In the genomic region with DNA sequence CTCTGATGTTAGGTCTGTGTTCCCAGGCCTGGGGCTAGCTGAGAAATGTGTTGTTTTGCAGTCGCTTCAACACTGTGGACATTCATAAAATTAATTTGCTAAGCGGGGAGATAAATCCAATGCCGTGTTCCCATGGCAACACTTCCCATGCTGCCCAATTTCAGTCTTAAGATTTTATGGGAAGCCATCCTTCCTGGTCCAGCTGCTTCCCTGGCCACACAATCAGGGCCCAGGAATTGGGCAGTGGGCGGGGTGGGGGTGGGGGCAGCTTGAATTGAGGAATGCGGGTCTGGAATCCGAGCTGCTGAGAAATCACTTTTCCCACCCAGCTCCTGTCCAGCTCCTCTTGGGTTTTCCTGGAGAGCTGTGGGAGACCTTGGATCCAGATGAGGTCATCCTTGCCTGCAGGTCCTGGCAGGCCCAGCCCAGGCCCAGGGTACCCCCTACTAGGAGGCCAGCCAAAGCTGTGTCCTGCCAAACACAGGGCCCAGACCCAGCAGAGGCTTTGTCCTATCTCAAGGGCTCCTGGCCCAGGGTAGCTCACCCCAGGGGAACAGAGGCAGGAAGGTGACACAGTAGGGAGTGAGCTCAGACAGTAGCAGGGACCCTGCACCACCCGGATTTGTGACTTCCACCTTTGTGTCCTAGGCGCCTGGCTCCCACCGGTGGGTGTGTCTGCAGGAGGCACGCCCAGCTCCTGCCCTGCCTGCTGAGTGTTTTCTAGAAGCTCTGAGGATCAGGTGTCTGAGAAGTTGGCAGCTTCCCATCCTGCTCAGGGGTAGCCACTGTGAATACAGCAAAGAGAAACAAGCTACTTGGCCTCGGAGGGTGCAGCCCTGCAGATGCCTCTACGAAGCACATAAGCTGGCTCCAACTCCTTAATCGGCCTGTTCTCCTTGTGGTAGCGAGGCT, we compare ENCODE assay signal across 8 mouse cellular contexts. TPM values are rescaled to one million over a fixed set of nuclear protein-coding genes. Genes with fewer than 3 reads are reported as not detected.
DNase-seq lines count a peak whose midpoint lies in the region; ATAC-seq and TF ChIP-seq lines count a peak whose summit lies in the region.

No protein-coding gene starts in this region.

- H3K9ac ChIP-seq in hindbrain, embryonic 12.5 days: no peak overlapping the region
- H3K9ac ChIP-seq in limb, embryonic 13.5 days: no peak overlapping the region

- no peak for TF ChIP-seq CTCF in E14TG2a.4 (conservative IDR thresholded peaks at IDR 0.05; ENCODE audit: low read length)

- peak overlapping the region; percentile 27 for H3K4me3 ChIP-seq in E14TG2a.4 (replicated peaks; ENCODE audit: low read length)
- H3K4me3 ChIP-seq in forebrain, embryonic 10.5 days: no peak overlapping the region
- no peak overlapping the region for H3K4me3 ChIP-seq in hindbrain, embryonic 12.5 days
- no peak overlapping the region for H3K4me3 ChIP-seq in limb, embryonic 13.5 days

- ATAC-seq in hindbrain, embryonic 12.5 days (ENCODE audit: low FRiP score): no peak
- peak; percentile 62 for ATAC-seq in limb, embryonic 13.5 days (ENCODE audit: low FRiP score, low read depth)

- no peaks in the 10 kb centered on the region for H3K27me3 ChIP-seq in E14TG2a.4 (ENCODE audit: insufficient read depth, low read length)
- H3K27me3 ChIP-seq in forebrain, embryonic 10.5 days (ENCODE audit: poor library complexity, severe bottlenecking): no peaks in the 10 kb centered on the region
- no peaks in the 10 kb centered on the region for H3K27me3 ChIP-seq in hindbrain, embryonic 12.5 days
- no peaks in the 10 kb centered on the region for H3K27me3 ChIP-seq in limb, embryonic 13.5 days

- peaks cover 39% of the 10 kb centered on the region for H3K4me1 ChIP-seq in E14TG2a.4 (replicated peaks; ENCODE audit: low read depth, low read length)
- peaks cover 29% of the 10 kb centered on the region for H3K4me1 ChIP-seq in forebrain, embryonic 10.5 days
- H3K4me1 ChIP-seq in hindbrain, embryonic 12.5 days: peaks cover 22% of the 10 kb centered on the region
- H3K4me1 ChIP-seq in limb, embryonic 13.5 days: peaks cover 42% of the 10 kb centered on the region

- 39% methylated on average over 14 of the region's 14 CpGs for WGBS in forebrain, embryonic 10.5 days
- 43% methylated on average over 14 of the region's 14 CpGs for WGBS in hindbrain, embryonic 12.5 days
- 24% methylated on average over 14 of the region's 14 CpGs for WGBS in limb, embryonic 13.5 days

- DNase-seq in adrenal gland, postnatal 10 days: peak; percentile 68
- no peak for DNase-seq in forebrain, embryonic 10.5 days (ENCODE audit: extremely low spot score, low spot score)
- DNase-seq in ovary, postnatal 36 days (ENCODE audit: low spot score): peak; percentile 28
- DNase-seq in right cerebral cortex, postnatal 14 days: no peak
- DNase-seq in liver: no peak

- H3K9me3 ChIP-seq in E14TG2a.4 (ENCODE audit: low read length): no peaks in the 10 kb centered on the region
- no peaks in the 10 kb centered on the region for H3K9me3 ChIP-seq in forebrain, embryonic 10.5 days
- H3K9me3 ChIP-seq in hindbrain, embryonic 12.5 days (replicated peaks): no peaks in the 10 kb centered on the region
- H3K9me3 ChIP-seq in limb, embryonic 13.5 days: no peaks in the 10 kb centered on the region

- no peak overlapping the region for H3K4me2 ChIP-seq in hindbrain, embryonic 12.5 days (replicated peaks)
- 0 out of 2 replicates have a peak overlapping the region, but pooled peaks have one; percentile 1 for H3K4me2 ChIP-seq in limb, embryonic 13.5 days (replicated peaks)

- H3K36me3 ChIP-seq in E14TG2a.4 (ENCODE audit: insufficient read depth, low read length): no peaks in the 10 kb centered on the region
- no peaks in the 10 kb centered on the region for H3K36me3 ChIP-seq in forebrain, embryonic 10.5 days (replicated peaks)
- H3K36me3 ChIP-seq in hindbrain, embryonic 12.5 days: no peaks in the 10 kb centered on the region
- 0 out of 2 replicates have a peak, but pooled peaks cover 4% of the 10 kb centered on the region for H3K36me3 ChIP-seq in limb, embryonic 13.5 days

- peak overlapping the region; percentile 79 for H3K27ac ChIP-seq in forebrain, embryonic 10.5 days
- H3K27ac ChIP-seq in hindbrain, embryonic 12.5 days: peak overlapping the region; percentile 76
- peak overlapping the region; percentile 61; the same call in 1 of the 2 replicates for H3K27ac ChIP-seq in limb, embryonic 13.5 days

RNA-seq across cellular contexts. Expression of gene Pdgfa, which starts 36.5 kb away (rescaled TPM):
- total RNA-seq in adrenal gland, postnatal 10 days (2021): 10 to 100 TPM; 22.0 to 23.3 TPM
- 12.3 and 14.3 TPM in 2 replicates for polyA plus RNA-seq in forebrain, embryonic 10.5 days (2016; fragmentation: Nextera tagmentation; extraction: Ambion mirVana)
- 11.2 and 13.4 TPM in 2 replicates for polyA plus RNA-seq in hindbrain, embryonic 12.5 days (2016; fragmentation: Nextera tagmentation; extraction: Ambion mirVana)
- polyA plus RNA-seq in limb, embryonic 13.5 days (2015; fragmentation: Nextera tagmentation; extraction: Ambion mirVana): 47.4 and 52.1 TPM in 2 replicates

Comparison
In these comparisons a context has a peak if more than half of its experiments do, and no peak if none do; other contexts are left out.
1. DNase-seq: peak in adrenal gland, postnatal 10 days (single experiment) and ovary, postnatal 36 days (single experiment); none in forebrain, embryonic 10.5 days (single experiment), right cerebral cortex, postnatal 14 days (single experiment) and liver (single experiment).
2. Peak in every context shown above with its lines, with median percentiles within 50 percentile points of each other: H3K27ac ChIP-seq.